Mouse (Mus musculus): ENCODE measurements around the gene Zfp970.
"Not testable (repeated sequence)": the region's sequence is repeated elsewhere in the genome, so short reads cannot be mapped to it uniquely, and the experiment has no call there.

Gene Zfp970

GRCm38 (mm10) chr2:177520035-177520434 lies 55.5 kb downstream of the Zfp970 start:
- H3K4me1 ChIP-seq (replicated peaks; ENCODE audit: low read depth, low read length): no peaks in the 10 kb centered on the region
- H3K9me3 ChIP-seq (ENCODE audit: low read length): peaks cover 87% of the 10 kb centered on the region
- no peak overlapping the region for H3K4me3 ChIP-seq (replicated peaks; ENCODE audit: low read length)
- no peaks in the 10 kb centered on the region for H3K27me3 ChIP-seq (ENCODE audit: insufficient read depth, low read length)
- no peaks in the 10 kb centered on the region for H3K36me3 ChIP-seq (ENCODE audit: insufficient read depth, low read length)
- TF ChIP-seq CTCF (conservative IDR thresholded peaks at IDR 0.05; ENCODE audit: low read length): no peak
- TF ChIP-seq NANOG (IDR thresholded peaks at IDR 0.05; ENCODE audit: borderline replicate concordance, low read length): no peak
- TF ChIP-seq POU5F1 (IDR thresholded peaks at IDR 0.05; ENCODE audit: borderline replicate concordance, low read length): no peak

GRCm38 (mm10) chr2:177523061-177523460 lies 58.5 kb downstream of the Zfp970 start:
- H3K9me3 ChIP-seq (ENCODE audit: low read length): peaks cover 64% of the 10 kb centered on the region
- TF ChIP-seq NANOG (IDR thresholded peaks at IDR 0.05; ENCODE audit: borderline replicate concordance, low read length) (no peak), CTCF (conservative IDR thresholded peaks at IDR 0.05; ENCODE audit: low read length) (no peak)
- H3K36me3 ChIP-seq (ENCODE audit: insufficient read depth, low read length): no peaks in the 10 kb centered on the region
- H3K4me1 ChIP-seq (replicated peaks; ENCODE audit: low read depth, low read length): no peaks in the 10 kb centered on the region
- no peak overlapping the region for H3K4me3 ChIP-seq (replicated peaks; ENCODE audit: low read length)
- no peaks in the 10 kb centered on the region for H3K27me3 ChIP-seq (ENCODE audit: insufficient read depth, low read length)

GRCm38 (mm10) chr2:177523674-177524073 lies 59.1 kb downstream of the Zfp970 start:
- not testable (repeated sequence) for H3K36me3 ChIP-seq (ENCODE audit: insufficient read depth, low read length); H3K27me3 ChIP-seq (ENCODE audit: insufficient read depth, low read length); H3K4me1 ChIP-seq (replicated peaks; ENCODE audit: low read depth, low read length); H3K4me3 ChIP-seq (replicated peaks; ENCODE audit: low read length)
- H3K9me3 ChIP-seq (ENCODE audit: low read length): peaks cover 58% of the 10 kb centered on the region

GRCm38 (mm10) chr2:177524171-177524570 lies 59.6 kb downstream of the Zfp970 start:
- not testable (repeated sequence) for H3K4me3 ChIP-seq (replicated peaks; ENCODE audit: low read length); H3K36me3 ChIP-seq (ENCODE audit: insufficient read depth, low read length); H3K27me3 ChIP-seq (ENCODE audit: insufficient read depth, low read length); H3K4me1 ChIP-seq (replicated peaks; ENCODE audit: low read depth, low read length)
- peaks cover 53% of the 10 kb centered on the region for H3K9me3 ChIP-seq (ENCODE audit: low read length)

All from E14TG2a.4 (cell line).